Comparison of ENCODE assay signal across 10 mouse cellular contexts in the genomic region with DNA sequence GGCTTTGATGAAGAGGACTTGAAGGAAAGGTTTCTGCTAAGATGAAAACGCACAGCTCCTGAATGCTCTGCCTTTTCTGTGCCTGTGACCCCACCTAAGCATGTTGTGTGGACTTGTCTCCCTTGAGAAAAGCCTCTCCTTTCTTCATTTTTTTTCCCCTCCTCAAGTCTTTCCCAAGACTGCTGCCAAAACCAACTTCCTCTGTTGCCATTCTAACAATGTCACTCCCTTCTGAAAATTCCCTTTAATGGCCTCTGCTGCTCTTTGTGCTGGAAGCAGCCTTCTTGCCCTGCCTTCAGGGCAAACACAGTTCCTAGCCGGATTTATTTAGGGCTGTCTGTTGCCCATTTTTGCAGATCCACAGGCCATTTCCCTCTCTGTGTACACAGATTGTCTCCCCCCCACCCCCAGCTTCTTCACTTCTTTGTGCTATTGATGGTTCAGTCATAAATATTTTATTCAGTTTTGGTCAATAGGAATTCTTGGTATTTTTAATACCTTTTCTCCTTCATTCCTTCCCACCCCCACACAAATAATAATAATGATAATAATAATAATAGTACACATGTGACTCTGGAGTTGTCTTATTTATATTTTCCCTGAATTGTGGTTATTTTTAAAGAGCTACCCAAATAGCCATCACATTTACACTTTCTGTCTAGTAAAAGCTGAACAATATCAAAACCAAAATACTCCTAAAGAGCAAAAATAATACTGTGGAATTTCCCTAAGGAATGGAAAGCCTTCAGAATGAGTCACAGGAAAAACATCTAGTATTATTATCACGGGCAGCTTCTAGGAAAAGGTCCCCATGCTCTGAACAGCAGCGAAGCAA. TPM values are rescaled to one million over a fixed set of nuclear protein-coding genes. Genes with fewer than 3 reads are reported as not detected.
A peak's percentile ranks its signal among the peaks of the same experiment; 100 is the strongest.
DNase-seq lines count a peak whose midpoint lies in the region; ATAC-seq and TF ChIP-seq lines count a peak whose summit lies in the region.
"Had no signal": no experiment of that assay in that cellular context is flagged by ENCODE, and none has a peak within 500 bp of the region (broad histone marks: within the 10 kb centered on the region; RNA-seq: fewer than 3 reads in every experiment).

No protein-coding gene starts in this region.

- no peaks in the 10 kb centered on the region for H3K27me3 ChIP-seq in forebrain, embryonic 14.5 days (replicated peaks; ENCODE audit: control insufficient read depth, insufficient read depth, low read length)
- no peaks in the 10 kb centered on the region for H3K27me3 ChIP-seq in forebrain, embryonic 15.5 days
- no peaks in the 10 kb centered on the region for H3K27me3 ChIP-seq in liver, postnatal 0 days (ENCODE audit: insufficient read depth, low read length)
- H3K27me3 ChIP-seq in liver, embryonic 12.5 days (replicated peaks): peaks cover 8% of the 10 kb centered on the region
- H3K27me3 ChIP-seq in heart, embryonic 13.5 days (replicated peaks): no peaks in the 10 kb centered on the region
- H3K27me3 ChIP-seq in myocyte (ENCODE audit: control insufficient read depth, insufficient read depth, insufficient read length): no peaks in the 10 kb centered on the region
- H3K27me3 ChIP-seq: neural tube, embryonic 12.5 days had no signal

- H3K36me3 ChIP-seq in forebrain, embryonic 14.5 days (ENCODE audit: control insufficient read depth, insufficient read depth, low read length): no peaks in the 10 kb centered on the region
- no peaks in the 10 kb centered on the region for H3K36me3 ChIP-seq in forebrain, embryonic 15.5 days
- H3K36me3 ChIP-seq in liver, postnatal 0 days (replicated peaks; ENCODE audit: insufficient read depth, low read length): no peaks in the 10 kb centered on the region
- no peaks in the 10 kb centered on the region for H3K36me3 ChIP-seq in liver, embryonic 12.5 days
- no peaks in the 10 kb centered on the region for H3K36me3 ChIP-seq in heart, embryonic 13.5 days
- no peaks in the 10 kb centered on the region for H3K36me3 ChIP-seq in myocyte (ENCODE audit: control insufficient read depth, insufficient read depth)
- H3K36me3 ChIP-seq: neural tube, embryonic 12.5 days had no signal

- no peak overlapping the region for H3K4me3 ChIP-seq in forebrain, embryonic 14.5 days (ENCODE audit: low read depth, low read length)
- no peak overlapping the region for H3K4me3 ChIP-seq in forebrain, embryonic 15.5 days
- no peak overlapping the region for H3K4me3 ChIP-seq in liver, postnatal 0 days (ENCODE audit: low read depth, low read length)
- no peak overlapping the region for H3K4me3 ChIP-seq in liver, embryonic 12.5 days
- H3K4me3 ChIP-seq in heart, embryonic 13.5 days: no peak overlapping the region
- no peak overlapping the region for H3K4me3 ChIP-seq in myocyte
- H3K4me3 ChIP-seq: neural tube, embryonic 12.5 days had no signal

- peak; percentile 27 for DNase-seq in forebrain, embryonic 14.5 days (ENCODE audit: low spot score)
- DNase-seq in liver, postnatal 0 days: no peak
- DNase-seq in gastrocnemius, adult 8-10 months (ENCODE audit: low spot score in 2 of 2): no peak
- DNase-seq in cerebellum, adult 11 months: no peak
- DNase-seq: layer of hippocampus, adult 9-11 months had no signal

- no peak for ATAC-seq in forebrain, embryonic 14.5 days
- no peak for ATAC-seq in forebrain, embryonic 15.5 days (replicated peaks)
- no peak for ATAC-seq in liver, postnatal 0 days
- no peak for ATAC-seq in liver, embryonic 12.5 days
- ATAC-seq in heart, embryonic 13.5 days (ENCODE audit: extremely low read depth, insufficient number of reproducible peaks, low FRiP score, low TSS enrichment): no peak; the same call in 1 of the 2 replicates

- H3K27ac ChIP-seq in forebrain, embryonic 14.5 days (ENCODE audit: low read depth, low read length): no peak overlapping the region
- H3K27ac ChIP-seq in forebrain, embryonic 15.5 days (replicated peaks): no peak overlapping the region
- H3K27ac ChIP-seq in liver, postnatal 0 days (ENCODE audit: low read depth): no peak overlapping the region
- H3K27ac ChIP-seq in liver, embryonic 12.5 days: no peak overlapping the region
- peak overlapping the region; percentile 83 for H3K27ac ChIP-seq in heart, embryonic 13.5 days (replicated peaks)
- H3K27ac ChIP-seq: neural tube, embryonic 12.5 days had no signal

- no peak for TF ChIP-seq EP300 in liver, postnatal 0 days (IDR thresholded peaks at IDR 0.05; ENCODE audit: low read depth)

- TF ChIP-seq CTCF in liver, postnatal 0 days (IDR thresholded peaks at IDR 0.05; ENCODE audit: low read depth): no peak

- WGBS in forebrain, embryonic 14.5 days: 54% methylated on average over 4 of the region's 4 CpGs
- WGBS in forebrain, embryonic 15.5 days: 54% methylated on average over 4 of the region's 4 CpGs
- WGBS in liver, postnatal 0 days (ENCODE audit: insufficient replicate concordance): 48% methylated on average over 4 of the region's 4 CpGs
- WGBS in liver, embryonic 12.5 days (ENCODE audit: insufficient replicate concordance): 69% methylated on average over 4 of the region's 4 CpGs
- WGBS in heart, embryonic 13.5 days: 49% methylated on average over 4 of the region's 4 CpGs

- no peak overlapping the region for H3K9ac ChIP-seq in forebrain, embryonic 14.5 days (ENCODE audit: low read length)
- no peak overlapping the region for H3K9ac ChIP-seq in forebrain, embryonic 15.5 days (replicated peaks)
- H3K9ac ChIP-seq in liver, postnatal 0 days (replicated peaks): no peak overlapping the region
- H3K9ac ChIP-seq in liver, embryonic 12.5 days: no peak overlapping the region
- peak overlapping the region; percentile 28; the same call in 1 of the 2 replicates for H3K9ac ChIP-seq in heart, embryonic 13.5 days
- H3K9ac ChIP-seq: neural tube, embryonic 12.5 days had no signal

- H3ac ChIP-seq in myocyte (ENCODE audit: control insufficient read depth, insufficient read length): no peak overlapping the region

- no peaks in the 10 kb centered on the region for H3K79me2 ChIP-seq in myocyte (ENCODE audit: control insufficient read depth, insufficient read depth)

- H3K4me1 ChIP-seq in forebrain, embryonic 14.5 days (ENCODE audit: control insufficient read depth, insufficient read depth, low read length): no peaks in the 10 kb centered on the region
- no peaks in the 10 kb centered on the region for H3K4me1 ChIP-seq in forebrain, embryonic 15.5 days
- peaks cover 3% of the 10 kb centered on the region; the same call in 1 of the 2 replicates for H3K4me1 ChIP-seq in liver, postnatal 0 days (ENCODE audit: insufficient read depth)
- H3K4me1 ChIP-seq in liver, embryonic 12.5 days: no peaks in the 10 kb centered on the region; the same call in 1 of the 2 replicates
- peaks cover 24% of the 10 kb centered on the region for H3K4me1 ChIP-seq in heart, embryonic 13.5 days

- no peak overlapping the region for H3K4me2 ChIP-seq in forebrain, embryonic 14.5 days (ENCODE audit: low read length)
- no peak overlapping the region for H3K4me2 ChIP-seq in forebrain, embryonic 15.5 days (replicated peaks)
- H3K4me2 ChIP-seq in liver, postnatal 0 days (ENCODE audit: low read depth, low read length): peak overlapping the region; percentile 37; the same call in 1 of the 2 replicates
- H3K4me2 ChIP-seq in liver, embryonic 12.5 days: no peak overlapping the region
- peak overlapping the region; percentile 38 for H3K4me2 ChIP-seq in heart, embryonic 13.5 days
- peak overlapping the region; percentile 50 for H3K4me2 ChIP-seq in myocyte (ENCODE audit: low read depth)
- H3K4me2 ChIP-seq: neural tube, embryonic 12.5 days had no signal

- TF ChIP-seq POLR2A in myocyte (IDR thresholded peaks at IDR 0.05; ENCODE audit: insufficient read length, low read depth): no peak

- H3K9me3 ChIP-seq in forebrain, embryonic 14.5 days (replicated peaks; ENCODE audit: control insufficient read depth, low read length): no peaks in the 10 kb centered on the region
- no peaks in the 10 kb centered on the region for H3K9me3 ChIP-seq in forebrain, embryonic 15.5 days
- H3K9me3 ChIP-seq in liver, postnatal 0 days (ENCODE audit: low read length): no peaks in the 10 kb centered on the region
- H3K9me3 ChIP-seq in liver, embryonic 12.5 days (replicated peaks): no peaks in the 10 kb centered on the region
- no peaks in the 10 kb centered on the region for H3K9me3 ChIP-seq in heart, embryonic 13.5 days
- H3K9me3 ChIP-seq: neural tube, embryonic 12.5 days had no signal

TF ChIP-seq in myocyte, 11 proteins besides CTCF, POLR2A, EP300 and RAD21 (continues in another document):
- TF ChIP-seq TCF3 (IDR thresholded peaks at IDR 0.05; ENCODE audit: insufficient read length, low read depth) (no peak), TCF12 (IDR thresholded peaks at IDR 0.05; ENCODE audit: insufficient read depth, poor library complexity, severe bottlenecking) (no peak), MAX (IDR thresholded peaks at IDR 0.05; ENCODE audit: low read depth) (no peak), SRF (IDR thresholded peaks at IDR 0.05; ENCODE audit: control insufficient read depth, insufficient read length, low read depth) (no peak), REST (IDR thresholded peaks at IDR 0.05; ENCODE audit: insufficient read depth, insufficient read length) (no peak), MYOD1 (IDR thresholded peaks at IDR 0.05; ENCODE audit: control insufficient read depth in 1 of 3, insufficient read length in 2 of 3, low read depth in 2 of 3) (no peak), POLR2AphosphoS2 (IDR thresholded peaks at IDR 0.05; ENCODE audit: insufficient read length, low read depth) (no peak), CEBPB (IDR thresholded peaks at IDR 0.05; ENCODE audit: insufficient read depth, poor library complexity, severe bottlenecking) (no peak)

RNA-seq across cellular contexts. Expression of a gene that starts 12.6 kb away (rescaled TPM):
- 196 and 211 TPM in 2 replicates for polyA plus RNA-seq in forebrain, embryonic 14.5 days (2014; fragmentation: Nextera tagmentation; extraction: Ambion mirVana)
- polyA plus RNA-seq in forebrain, embryonic 15.5 days (2015; fragmentation: Nextera tagmentation; extraction: Ambion mirVana): 267 and 268 TPM in 2 replicates
- polyA plus RNA-seq in liver, postnatal 0 days (2015; fragmentation: Nextera tagmentation; extraction: Ambion mirVana): 98.7 and 105 TPM in 2 replicates
- 154 and 159 TPM in 2 replicates for polyA plus RNA-seq in liver, embryonic 12.5 days (2016; fragmentation: Nextera tagmentation; extraction: Ambion mirVana)
- polyA plus RNA-seq in heart, embryonic 13.5 days (2015; fragmentation: Nextera tagmentation; extraction: Ambion mirVana): 220 and 251 TPM in 2 replicates
- polyA plus RNA-seq in myocyte (2012; fragmentation: generic; extraction: Trizol): 213 TPM
- total RNA-seq in gastrocnemius, adult 8-10 months (2022): 100 to 1,000 TPM; 134 to 158 (median 146) TPM

RNA-seq across cellular contexts. Expression of a gene that starts 23.5 kb away (rescaled TPM):
- 32.4 and 35.6 TPM in 2 replicates for polyA plus RNA-seq in forebrain, embryonic 14.5 days (2014; fragmentation: Nextera tagmentation; extraction: Ambion mirVana)
- polyA plus RNA-seq in forebrain, embryonic 15.5 days (2015; fragmentation: Nextera tagmentation; extraction: Ambion mirVana): 48.3 and 51.5 TPM in 2 replicates
- 22.8 and 25.8 TPM in 2 replicates for polyA plus RNA-seq in liver, postnatal 0 days (2015; fragmentation: Nextera tagmentation; extraction: Ambion mirVana)
- 46.3 and 50.6 TPM in 2 replicates for polyA plus RNA-seq in liver, embryonic 12.5 days (2016; fragmentation: Nextera tagmentation; extraction: Ambion mirVana)
- polyA plus RNA-seq in heart, embryonic 13.5 days (2015; fragmentation: Nextera tagmentation; extraction: Ambion mirVana): 27.3 and 28.8 TPM in 2 replicates
- 15.3 TPM for polyA plus RNA-seq in myocyte (2012; fragmentation: generic; extraction: Trizol)
- total RNA-seq in gastrocnemius, adult 8-10 months (2022): 10 to 100 TPM; 17.8 to 22.5 (median 18.8) TPM

Comparison
In these comparisons a context has a peak if more than half of its experiments do, and no peak if none do; other contexts are left out.
1. H3K4me2 ChIP-seq: peak in liver, postnatal 0 days (single experiment), heart, embryonic 13.5 days (single experiment) and myocyte (single experiment); none in forebrain, embryonic 14.5 days (single experiment), forebrain, embryonic 15.5 days (single experiment) and liver, embryonic 12.5 days (single experiment).